In the genomic region with DNA sequence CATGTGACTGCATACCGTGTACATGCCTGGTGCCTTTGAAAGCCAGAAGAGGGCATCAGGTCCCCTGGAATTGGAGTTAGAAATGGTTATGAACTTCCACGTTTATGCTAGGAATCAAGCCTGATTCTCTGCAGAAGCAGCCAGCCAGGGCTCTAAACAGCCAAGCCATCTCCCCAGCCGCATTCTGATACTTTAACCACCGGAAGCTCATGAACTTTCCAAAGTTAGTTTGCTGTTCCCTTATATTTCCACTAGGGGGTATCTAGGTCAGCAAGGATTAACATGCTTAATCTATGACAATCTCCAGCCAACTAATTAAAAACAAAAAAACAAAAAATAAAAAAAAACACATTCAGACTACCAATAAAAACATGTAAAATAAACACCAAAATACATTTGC, we compare ENCODE assay signal across 13 mouse cellular contexts. TPM values are rescaled to one million over a fixed set of nuclear protein-coding genes. Genes with fewer than 3 reads are reported as not detected.
DNase-seq lines count a peak whose midpoint lies in the region; ATAC-seq and TF ChIP-seq lines count a peak whose summit lies in the region.
"Had no signal": no experiment of that assay in that cellular context is flagged by ENCODE, and none has a peak within 500 bp of the region (broad histone marks: within the 10 kb centered on the region; RNA-seq: fewer than 3 reads in every experiment).

No protein-coding gene starts in this region.

- H3K4me3 ChIP-seq in hindbrain, embryonic 14.5 days (replicated peaks; ENCODE audit: low read length): no peak overlapping the region
- H3K4me3 ChIP-seq in hindbrain, embryonic 12.5 days: no peak overlapping the region
- H3K4me3 ChIP-seq in thymus, adult 2 months (ENCODE audit: control insufficient read depth, insufficient read depth, low read length): no peak overlapping the region
- H3K4me3 ChIP-seq: forebrain, embryonic 15.5 days; limb, embryonic 10.5 days; myocyte had no signal

- no peak overlapping the region for H3K4me2 ChIP-seq in hindbrain, embryonic 14.5 days (replicated peaks)
- H3K4me2 ChIP-seq in hindbrain, embryonic 12.5 days (replicated peaks): no peak overlapping the region
- H3K4me2 ChIP-seq: forebrain, embryonic 15.5 days had no signal

- H3K9me3 ChIP-seq in hindbrain, embryonic 14.5 days (ENCODE audit: control insufficient read depth, low read length): no peaks in the 10 kb centered on the region
- H3K9me3 ChIP-seq in hindbrain, embryonic 12.5 days (replicated peaks): no peaks in the 10 kb centered on the region
- H3K9me3 ChIP-seq: forebrain, embryonic 15.5 days; limb, embryonic 10.5 days had no signal

- DNase-seq in hindbrain, embryonic 14.5 days (ENCODE audit: low spot score): peak; percentile 27
- DNase-seq in thymus, adult 2 months: peak; percentile 40
- no peak for DNase-seq in thymus, adult 18-20 months
- peak; percentile 10 for DNase-seq in lung, postnatal 14 days
- DNase-seq in c-Kit-positive CD71-positive TER-119-positive erythroid progenitor cells, embryonic 14.5 days (ENCODE audit: low spot score): no peak
- DNase-seq in urinary bladder, postnatal 25 days (ENCODE audit: low spot score): no peak
- DNase-seq: cerebellum, adult 8-10 months; heart, postnatal 4 days had no signal

- WGBS in hindbrain, embryonic 14.5 days: 48% methylated on average over 4 of the region's 4 CpGs
- WGBS in hindbrain, embryonic 12.5 days: 41% methylated on average over 4 of the region's 4 CpGs
- WGBS in thymus, adult 2 months: 20% methylated on average over 4 of the region's 4 CpGs

- H3K27me3 ChIP-seq in hindbrain, embryonic 14.5 days (ENCODE audit: control insufficient read depth, insufficient read depth, low read length): no peaks in the 10 kb centered on the region
- H3K27me3 ChIP-seq in hindbrain, embryonic 12.5 days: no peaks in the 10 kb centered on the region
- no peaks in the 10 kb centered on the region for H3K27me3 ChIP-seq in thymus, adult 2 months (ENCODE audit: control insufficient read depth, insufficient read depth, low read length)
- H3K27me3 ChIP-seq: forebrain, embryonic 15.5 days had no signal

- no peaks in the 10 kb centered on the region for H3K4me1 ChIP-seq in hindbrain, embryonic 14.5 days (replicated peaks; ENCODE audit: control insufficient read depth, insufficient read depth, low read length)
- no peaks in the 10 kb centered on the region for H3K4me1 ChIP-seq in hindbrain, embryonic 12.5 days
- peaks cover 2% of the 10 kb centered on the region; the same call in 1 of the 2 replicates for H3K4me1 ChIP-seq in thymus, adult 2 months (replicated peaks; ENCODE audit: control insufficient read depth, insufficient read depth, low read length)
- H3K4me1 ChIP-seq: forebrain, embryonic 15.5 days; limb, embryonic 10.5 days had no signal

- TF ChIP-seq POLR2A in thymus, adult 2 months (IDR thresholded peaks at IDR 0.05; ENCODE audit: control insufficient read depth, extremely low read depth, insufficient read depth, low read length, poor library complexity): no peak

- no peak overlapping the region for H3K9ac ChIP-seq in hindbrain, embryonic 14.5 days
- no peak overlapping the region for H3K9ac ChIP-seq in hindbrain, embryonic 12.5 days
- H3K9ac ChIP-seq: forebrain, embryonic 15.5 days had no signal

- H3K36me3 ChIP-seq in hindbrain, embryonic 14.5 days (replicated peaks; ENCODE audit: control insufficient read depth, insufficient read depth): no peaks in the 10 kb centered on the region
- no peaks in the 10 kb centered on the region for H3K36me3 ChIP-seq in hindbrain, embryonic 12.5 days
- H3K36me3 ChIP-seq in thymus, adult 2 months (ENCODE audit: control insufficient read depth, insufficient read depth, low read length): no peaks in the 10 kb centered on the region
- H3K36me3 ChIP-seq: forebrain, embryonic 15.5 days; limb, embryonic 10.5 days had no signal

- no peak overlapping the region for H3K27ac ChIP-seq in hindbrain, embryonic 14.5 days
- H3K27ac ChIP-seq in hindbrain, embryonic 12.5 days: no peak overlapping the region
- peak overlapping the region; percentile 19; the same call in 1 of the 2 replicates for H3K27ac ChIP-seq in thymus, adult 2 months (ENCODE audit: control insufficient read depth, insufficient read depth, low read length)
- H3K27ac ChIP-seq: forebrain, embryonic 15.5 days; limb, embryonic 10.5 days had no signal

- ATAC-seq in hindbrain, embryonic 14.5 days (ENCODE audit: low FRiP score): no peak
- ATAC-seq in hindbrain, embryonic 12.5 days (ENCODE audit: low FRiP score): no peak
- no peak for ATAC-seq in monocyte, adult 5-6 weeks (replicated peaks; ENCODE audit: insufficient number of reproducible peaks, low FRiP score, low TSS enrichment, poor library complexity, severe bottlenecking)
- ATAC-seq: forebrain, embryonic 15.5 days had no signal

- TF ChIP-seq CTCF in thymus, adult 2 months (IDR thresholded peaks at IDR 0.05; ENCODE audit: borderline replicate concordance, control insufficient read depth, extremely low read depth, insufficient read depth, low read length, poor library complexity): no peak

RNA-seq across cellular contexts. Expression of a gene that starts 9.9 kb away (rescaled TPM):
- polyA plus RNA-seq in hindbrain, embryonic 14.5 days (2014; fragmentation: Nextera tagmentation; extraction: Ambion mirVana): 0.31 TPM in 1 of 2 replicates, not detected in the other
- polyA plus RNA-seq in hindbrain, embryonic 12.5 days (2016; fragmentation: Nextera tagmentation; extraction: Ambion mirVana): 0.27 and 0.41 TPM in 2 replicates
- polyA plus RNA-seq in thymus, adult 2 months (2012; rRNA removed): 0.28 and 0.66 TPM in 2 replicates
- not detected in 3 replicates for total RNA-seq in monocyte, adult 5-6 weeks (2017)

RNA-seq across cellular contexts. Expression of a gene that starts 17.8 kb away (rescaled TPM):
- not detected in 2 replicates for polyA plus RNA-seq in hindbrain, embryonic 14.5 days (2014; fragmentation: Nextera tagmentation; extraction: Ambion mirVana)
- polyA plus RNA-seq in hindbrain, embryonic 12.5 days (2016; fragmentation: Nextera tagmentation; extraction: Ambion mirVana): 0.12 TPM in 1 of 2 replicates, not detected in the other
- polyA plus RNA-seq in thymus, adult 2 months (2012; rRNA removed): 0.24 TPM in 1 of 2 replicates, not detected in the other
- total RNA-seq in monocyte, adult 5-6 weeks (2017): not detected in 3 replicates
- polyA plus RNA-seq: forebrain, embryonic 15.5 days; myocyte had no signal

RNA-seq across cellular contexts. Expression of a gene that starts 52.0 kb away (rescaled TPM):
- 1.8 and 2.5 TPM in 2 replicates for polyA plus RNA-seq in hindbrain, embryonic 14.5 days (2014; fragmentation: Nextera tagmentation; extraction: Ambion mirVana)
- 1.5 TPM in 2 replicates for polyA plus RNA-seq in hindbrain, embryonic 12.5 days (2016; fragmentation: Nextera tagmentation; extraction: Ambion mirVana)
- 1.8 and 2.1 TPM in 2 replicates for polyA plus RNA-seq in thymus, adult 2 months (2012; rRNA removed)
- 1.1 TPM in 1 of 3 replicates, not detected in the others for total RNA-seq in monocyte, adult 5-6 weeks (2017)

RNA-seq across cellular contexts. Expression of a gene that starts 57.4 kb away (rescaled TPM):
- polyA plus RNA-seq in hindbrain, embryonic 14.5 days (2014; fragmentation: Nextera tagmentation; extraction: Ambion mirVana): 392 and 417 TPM in 2 replicates
- polyA plus RNA-seq in hindbrain, embryonic 12.5 days (2016; fragmentation: Nextera tagmentation; extraction: Ambion mirVana): 432 and 477 TPM in 2 replicates
- 82.2 and 93.1 TPM in 2 replicates for polyA plus RNA-seq in thymus, adult 2 months (2012; rRNA removed)
- 328 to 436 TPM (median 328 TPM) in 3 replicates for total RNA-seq in monocyte, adult 5-6 weeks (2017)

RNA-seq across cellular contexts. Expression of a gene that starts 58.1 kb away (rescaled TPM):
- 112 and 138 TPM in 2 replicates for polyA plus RNA-seq in hindbrain, embryonic 14.5 days (2014; fragmentation: Nextera tagmentation; extraction: Ambion mirVana)
- 136 and 148 TPM in 2 replicates for polyA plus RNA-seq in hindbrain, embryonic 12.5 days (2016; fragmentation: Nextera tagmentation; extraction: Ambion mirVana)
- polyA plus RNA-seq in thymus, adult 2 months (2012; rRNA removed): 48.4 and 54.8 TPM in 2 replicates
- total RNA-seq in monocyte, adult 5-6 weeks (2017): 38.6 to 83.5 TPM (median 62.1 TPM) in 3 replicates

Comparison
In these comparisons a context has a peak if more than half of its experiments do, and no peak if none do; other contexts are left out.
1. DNase-seq: peak in hindbrain, embryonic 14.5 days (single experiment), thymus, adult 2 months (single experiment) and lung, postnatal 14 days (single experiment); none in thymus, adult 18-20 months (0 of 2), c-Kit-positive CD71-positive TER-119-positive erythroid progenitor cells, embryonic 14.5 days (single experiment) and urinary bladder, postnatal 25 days (single experiment).